Mouse (Mus musculus) stomach, embryonic 14.5 days (tissue): ENCODE results near the gene Syndig1. TPM values are rescaled to one million over a fixed set of nuclear protein-coding genes. Genes with fewer than 3 reads are reported as not detected.
A peak's percentile ranks its signal among the peaks of the same experiment; 100 is the strongest.

ENCODE experiments used
- ATAC-seq: fragments of 200-750 bp; cut with Nextera tagmentation; 2 replicates; pipeline ENCODE4 v1.8.0; 2017; ENCODE audit warnings: low read depth, moderate TSS enrichment; ENCODE audit not compliant: insufficient number of reproducible peaks, insufficient read depth, low FRiP score
- H3K27ac ChIP-seq: fragments of 300-500 bp; sonication (generic); 2 replicates; pipeline ENCODE4 v1.5.1; 2014; ENCODE audit warnings: mild to moderate bottlenecking, low read length, moderate library complexity, mixed read lengths
- H3K27me3 ChIP-seq: fragments of 300-500 bp; sonication (generic); 2 replicates; pipeline ENCODE4 v1.6.1; 2014; ENCODE audit warnings: low read length, control low read depth, mixed read lengths; ENCODE audit not compliant: control insufficient read depth, insufficient read depth
- H3K36me3 ChIP-seq: fragments of 300-500 bp; sonication (generic); 2 replicates; pipeline ENCODE4 v1.6.1; 2014; ENCODE audit warnings: mild to moderate bottlenecking, control low read depth, low read length, moderate library complexity, mixed read lengths; ENCODE audit not compliant: control insufficient read depth, insufficient read depth
- H3K4me1 ChIP-seq: fragments of 300-500 bp; sonication (generic); 2 replicates; pipeline ENCODE4 v1.6.1; 2014; ENCODE audit warnings: low read length, control low read depth, mixed read lengths; ENCODE audit not compliant: control insufficient read depth, insufficient read depth
- H3K4me2 ChIP-seq: fragments of 300-500 bp; sonication (generic); replicated peaks from 2 replicates; pipeline ENCODE4 v1.6.1; 2014; ENCODE audit warnings: low read depth, low read length, control low read depth
- H3K4me3 ChIP-seq: fragments of 300-500 bp; sonication (generic); 2 replicates; pipeline ENCODE4 v1.5.1; 2014; ENCODE audit warnings: low read depth, low read length, control low read depth
- H3K9ac ChIP-seq: fragments of 300-500 bp; sonication (generic); replicated peaks from 2 replicates; pipeline ENCODE4 v1.6.1; 2014; ENCODE audit warnings: low read depth, mild to moderate bottlenecking, control low read depth, low read length, moderate library complexity, mixed read lengths
- H3K9me3 ChIP-seq: fragments of 300-500 bp; sonication (generic); 2 replicates; pipeline ENCODE4 v1.6.1; 2016; ENCODE audit warnings: low read depth, low read length, control low read depth; ENCODE audit not compliant: control insufficient read depth
- WGBS: fragments of 180-500 bp; shearing (Covaris S2); extraction: QIAGEN DNeasy Blood & Tissue Kit; methylation state at CpG from one replicate; pipeline ENCODE4 v1.1.7; 2014; 5-methylcytosine and 5-hydroxymethylcytosine counted together
- polyA plus RNA-seq: library from polyadenylated mRNA; unstranded; fragments of >200 nt; fragmentation: Nextera tagmentation; extraction: Ambion mirVana; gene quantifications from 2 replicates; pipeline ENCODE4 v1.2.1, GENCODE M21; 2014

Gene Syndig1
- polyA plus RNA-seq, 1 experiment from 2014 or later: 13.6 TPM

DNA sequence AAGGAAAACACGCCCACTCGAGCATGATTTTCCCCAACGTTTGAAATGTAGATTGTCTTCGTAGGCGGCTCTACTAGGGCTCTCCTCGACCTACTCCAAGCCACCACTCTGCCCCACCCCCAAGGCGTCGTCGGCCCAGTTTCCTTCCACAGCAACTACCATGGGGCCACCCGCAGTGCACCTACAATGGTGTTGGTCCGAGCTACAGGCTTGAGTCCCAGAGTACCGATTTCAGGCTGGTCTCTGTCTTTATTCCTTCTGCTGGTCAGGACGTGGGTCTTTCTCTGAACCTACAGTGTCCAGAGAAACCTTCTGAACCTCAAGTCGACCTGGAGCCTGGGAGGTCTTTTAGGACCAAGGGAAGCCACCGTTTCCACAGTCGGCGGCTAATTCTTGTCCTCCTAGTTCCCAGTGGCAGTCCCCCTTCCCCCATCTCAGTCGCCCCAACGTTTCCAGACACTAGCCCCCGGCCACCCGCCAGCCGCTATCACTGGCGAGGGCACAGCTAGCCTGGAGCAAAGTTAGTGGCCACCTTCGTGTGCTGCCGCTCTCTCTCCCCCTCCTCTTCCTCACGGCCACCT is 1.0 kb downstream of the Syndig1 start:
- peak overlapping the region; percentile 40; the same call in 1 of the 2 replicates for H3K9ac ChIP-seq
- peak; percentile 24; the same call in 1 of the 2 replicates for ATAC-seq
- peaks cover 29% of the 10 kb centered on the region; the same call in 1 of the 2 replicates for H3K27me3 ChIP-seq
- H3K27ac ChIP-seq: no peak overlapping the region
- no peaks in the 10 kb centered on the region for H3K9me3 ChIP-seq
- no peaks in the 10 kb centered on the region for H3K36me3 ChIP-seq
- peak overlapping the region; percentile 94 for H3K4me2 ChIP-seq
- H3K4me3 ChIP-seq: peak overlapping the region; percentile 47
- WGBS: 3% methylated on average over 26 of the region's 26 CpGs
- 0 out of 2 replicates have a peak, but pooled peaks cover 4% of the 10 kb centered on the region for H3K4me1 ChIP-seq

DNA sequence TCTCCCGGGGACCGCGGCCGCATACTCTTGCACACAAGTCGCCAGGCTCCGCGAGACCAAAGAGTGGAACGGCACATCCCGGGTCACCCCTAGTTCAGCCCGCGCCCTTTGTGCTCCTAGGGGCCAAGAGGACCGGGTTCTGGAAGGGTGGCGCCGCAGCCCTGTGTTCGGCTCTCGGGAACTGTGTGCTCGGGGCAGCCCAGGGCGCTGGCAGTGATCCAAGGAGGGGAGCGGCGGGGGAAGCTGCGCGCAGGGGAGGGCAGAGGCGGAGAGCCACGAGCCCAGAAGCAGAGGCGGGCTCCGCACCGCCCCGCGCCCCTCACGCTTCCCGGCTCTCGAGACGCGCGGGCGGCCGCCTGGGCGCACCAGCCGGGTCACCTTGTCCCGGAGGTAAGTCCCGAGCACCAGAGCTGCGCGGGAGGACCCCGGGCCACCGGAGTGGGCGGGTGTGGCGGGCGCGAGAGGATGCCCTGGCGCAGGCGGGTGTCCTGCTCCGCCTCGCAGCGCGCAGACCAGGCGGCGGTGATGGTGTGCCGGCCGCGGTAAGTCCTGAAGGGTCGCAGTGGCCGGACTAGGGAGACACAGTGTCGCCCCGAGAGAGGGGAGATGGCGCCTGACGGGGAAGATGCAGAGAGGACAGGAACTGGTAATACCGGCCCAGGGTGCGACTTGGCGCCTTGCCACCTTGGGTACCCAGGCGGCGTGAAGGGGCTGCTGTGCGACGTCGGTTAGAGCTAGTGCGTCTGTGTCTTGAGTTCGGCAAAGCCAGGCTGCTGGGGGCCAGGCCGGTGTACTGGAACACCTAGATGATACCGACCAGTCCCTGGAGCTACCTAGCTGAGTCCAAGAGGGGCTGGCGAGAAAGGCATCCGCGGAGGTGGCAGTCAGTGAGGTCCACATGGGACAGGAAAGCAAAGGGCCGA is 1.8 kb downstream of the Syndig1 start, which contains the start of gene C530025M09Rik:
C530025M09Rik (minus strand) TSS at position 678 of the 923 bp plus-strand sequence.
- 0 out of 2 replicates have a peak, but pooled peaks cover 4% of the 10 kb centered on the region for H3K4me1 ChIP-seq
- H3K27me3 ChIP-seq: peaks cover 29% of the 10 kb centered on the region; the same call in 1 of the 2 replicates
- peak within 1 kb of the TSS; percentile 40; the same call in 1 of the 2 replicates for H3K9ac ChIP-seq
- peak within 1 kb of the TSS; percentile 94 for H3K4me2 ChIP-seq
- under 1% methylated on average over 66 of the region's 82 CpGs for WGBS
- no peak within 1 kb of the TSS for H3K27ac ChIP-seq
- H3K4me3 ChIP-seq: peak within 1 kb of the TSS; percentile 47
- peak; percentile 77 for ATAC-seq
- H3K36me3 ChIP-seq: no peaks in the 10 kb centered on the region
- no peaks in the 10 kb centered on the region for H3K9me3 ChIP-seq

DNA sequence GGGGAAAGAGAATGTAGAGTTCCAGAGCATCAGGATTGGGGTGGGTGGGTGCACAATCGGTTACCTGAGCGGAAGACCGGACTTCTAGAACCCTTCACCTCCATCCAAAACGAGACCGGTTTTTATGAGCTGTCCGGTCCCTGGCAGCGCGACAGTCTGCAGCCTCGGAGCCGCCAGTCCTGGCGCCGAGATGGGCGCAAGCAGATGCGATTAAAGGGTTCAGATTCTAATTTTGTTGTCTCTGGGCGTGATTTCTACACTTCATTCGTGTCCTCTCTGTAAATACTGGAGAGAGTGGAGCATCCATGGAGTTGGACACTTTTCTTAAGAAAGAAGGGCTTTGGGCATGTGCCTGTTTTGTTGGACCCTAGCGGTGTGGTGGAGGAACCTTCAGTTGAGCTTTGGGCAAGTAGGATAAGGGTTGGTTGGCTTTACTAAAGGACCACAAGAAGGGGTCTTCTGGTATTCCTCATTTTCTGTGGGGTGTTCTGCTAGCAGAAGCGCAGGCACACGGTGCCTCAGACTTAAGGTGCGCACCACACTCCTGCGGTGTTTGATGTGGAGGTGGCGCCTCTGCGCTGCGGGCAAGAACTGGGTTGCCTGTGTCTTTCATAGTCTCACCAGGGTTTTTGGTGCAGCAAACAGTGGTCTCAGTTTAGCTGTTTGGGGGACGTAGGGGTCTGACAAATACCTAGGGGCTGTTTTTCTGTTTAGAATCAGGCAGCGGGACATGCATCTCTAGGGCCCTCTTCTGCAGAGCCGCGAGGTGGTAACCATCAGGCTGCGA is 2.6 kb downstream of the Syndig1 start:
- Histone ChIP-seq H3K4me1 (0 out of 2 replicates have a peak, but pooled peaks cover 4% of the 10 kb centered on the region), H3K27ac (no peak overlapping the region), H3K9ac (peak overlapping the region; percentile 40; the same call in 1 of the 2 replicates), H3K4me3 (peak overlapping the region; percentile 47), H3K4me2 (peak overlapping the region; percentile 94), H3K36me3 (no peaks in the 10 kb centered on the region), H3K9me3 (no peaks in the 10 kb centered on the region), H3K27me3 (peaks cover 29% of the 10 kb centered on the region; the same call in 1 of the 2 replicates)
- ATAC-seq: peak; percentile 21; the same call in 1 of the 2 replicates
- WGBS: 1% methylated on average over 29 of the region's 29 CpGs

DNA sequence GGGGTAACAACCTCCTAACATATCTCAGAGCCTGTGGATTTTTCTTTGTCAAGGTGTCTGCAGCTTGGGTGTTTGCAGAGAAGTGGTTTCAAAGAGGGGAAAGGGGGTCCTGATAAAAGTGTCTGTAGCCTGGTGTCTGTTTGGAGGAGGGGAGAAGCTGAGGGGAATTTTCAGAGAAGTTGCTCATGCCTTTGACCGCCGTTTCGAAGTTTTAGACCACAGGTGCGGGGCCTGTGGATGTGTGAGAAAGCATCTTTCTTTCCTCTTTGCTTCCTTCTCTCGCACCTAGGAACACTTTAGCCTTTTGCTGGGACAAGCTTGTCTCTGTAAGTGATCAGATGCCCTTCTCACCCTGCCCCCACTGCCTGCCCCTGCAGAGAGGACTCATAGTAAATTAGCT is 3.3 kb downstream of the Syndig1 start:
- H3K4me2 ChIP-seq: peak overlapping the region; percentile 94
- H3K4me1 ChIP-seq: 0 out of 2 replicates have a peak, but pooled peaks cover 4% of the 10 kb centered on the region
- 11% methylated on average over 5 of the region's 5 CpGs for WGBS
- H3K4me3 ChIP-seq: peak overlapping the region; percentile 47; the same call in 1 of the 2 replicates
- H3K27me3 ChIP-seq: peaks cover 29% of the 10 kb centered on the region; the same call in 1 of the 2 replicates
- H3K36me3 ChIP-seq: no peaks in the 10 kb centered on the region
- no peak overlapping the region for H3K27ac ChIP-seq
- H3K9ac ChIP-seq: no peak overlapping the region
- H3K9me3 ChIP-seq: no peaks in the 10 kb centered on the region
- ATAC-seq: no peak

DNA sequence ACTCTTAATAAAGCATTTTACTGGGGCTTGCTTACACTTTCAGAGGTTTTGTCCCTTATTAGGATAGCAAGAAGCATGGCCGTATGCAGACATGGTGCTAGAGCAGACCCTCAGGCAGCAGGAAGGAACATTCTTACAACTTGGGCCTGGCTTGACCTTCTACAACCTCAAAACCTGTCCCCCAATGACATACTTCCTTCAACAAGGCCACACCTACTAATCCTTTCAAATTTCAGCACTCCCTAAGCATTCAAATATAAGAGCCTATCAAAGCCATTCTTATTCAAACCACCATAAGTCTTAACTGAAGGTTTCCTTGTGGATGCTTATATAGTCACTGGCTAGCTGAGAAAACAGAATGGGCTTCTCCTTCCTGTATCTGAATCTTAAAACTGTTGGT is 6.1 kb downstream of the Syndig1 start:
- WGBS: 83% methylated on average over 1 of the region's 1 CpGs
- no peak for ATAC-seq

DNA sequence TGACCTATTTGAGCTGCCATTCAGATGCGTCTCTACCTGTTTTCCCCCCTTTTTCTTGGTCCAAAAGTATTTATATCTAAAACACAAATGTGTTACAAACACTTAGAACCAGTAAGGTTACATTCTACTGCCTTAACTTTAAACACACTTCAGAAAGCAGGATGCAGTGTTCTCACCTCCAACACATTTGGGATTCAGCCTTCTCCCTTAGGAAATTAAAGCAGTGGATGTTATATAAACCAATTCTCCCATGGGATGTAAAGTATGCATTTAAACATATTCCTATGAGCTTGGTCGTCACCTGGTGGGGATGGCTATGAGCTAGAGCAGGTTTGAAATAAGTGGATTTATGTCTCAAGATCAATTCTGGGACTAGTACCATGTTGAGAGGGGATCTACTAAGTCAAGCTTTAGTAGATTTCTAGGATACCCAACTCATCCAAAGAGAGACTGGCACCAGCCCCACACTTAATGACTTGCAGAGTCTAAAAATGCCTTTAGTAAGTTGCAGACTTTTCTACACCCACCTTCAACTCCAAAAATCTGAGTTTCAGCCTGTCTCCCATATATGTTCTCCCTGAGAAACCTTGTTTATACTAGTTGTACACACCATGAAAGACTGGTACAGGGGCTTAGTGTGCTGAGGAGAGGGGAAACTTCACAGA is 7.6 kb downstream of the Syndig1 start:
- no peak overlapping the region for H3K4me2 ChIP-seq
- H3K4me1 ChIP-seq: 0 out of 2 replicates have a peak, but pooled peaks cover 2% of the 10 kb centered on the region
- no peak overlapping the region for H3K9ac ChIP-seq
- no peak overlapping the region for H3K4me3 ChIP-seq
- 85% methylated on average over 2 of the region's 2 CpGs for WGBS
- H3K9me3 ChIP-seq: no peaks in the 10 kb centered on the region
- no peak for ATAC-seq
- H3K27me3 ChIP-seq: peaks cover 8% of the 10 kb centered on the region; the same call in 1 of the 2 replicates
- H3K36me3 ChIP-seq: no peaks in the 10 kb centered on the region
- H3K27ac ChIP-seq: no peak overlapping the region

More for the DNA sequence above, 6.1 kb downstream of the Syndig1 start:
- H3K9me3 ChIP-seq: no peaks in the 10 kb centered on the region
- no peak overlapping the region for H3K4me3 ChIP-seq
- no peaks in the 10 kb centered on the region for H3K36me3 ChIP-seq
- peaks cover 21% of the 10 kb centered on the region; the same call in 1 of the 2 replicates for H3K27me3 ChIP-seq
- no peak overlapping the region for H3K9ac ChIP-seq
- no peak overlapping the region for H3K4me2 ChIP-seq
- H3K27ac ChIP-seq: no peak overlapping the region
- H3K4me1 ChIP-seq: 0 out of 2 replicates have a peak, but pooled peaks cover 4% of the 10 kb centered on the region

DNA sequence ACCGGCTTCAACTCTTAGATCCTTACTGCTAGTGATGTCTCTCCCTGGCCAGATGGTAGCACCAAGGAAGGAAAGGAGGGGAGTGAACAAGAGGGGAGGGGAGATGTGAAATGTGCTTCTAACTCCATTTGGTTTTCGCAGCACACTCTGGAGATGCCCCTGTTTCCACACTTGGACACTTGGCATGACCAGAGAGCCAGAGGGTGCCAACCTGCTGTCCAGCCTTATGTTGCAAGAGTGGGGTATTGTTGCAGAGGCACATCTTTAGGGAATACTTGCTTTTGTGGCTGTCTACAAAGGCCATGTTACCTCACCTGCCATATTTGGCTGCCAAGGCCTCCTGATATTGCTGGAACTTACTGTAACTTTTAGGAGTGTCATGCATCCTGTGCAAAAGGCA is 10.7 kb downstream of the Syndig1 start:
- no peaks in the 10 kb centered on the region for H3K9me3 ChIP-seq
- WGBS: 75% methylated on average over 2 of the region's 2 CpGs
- H3K9ac ChIP-seq: no peak overlapping the region
- no peak overlapping the region for H3K4me3 ChIP-seq
- no peaks in the 10 kb centered on the region for H3K4me1 ChIP-seq
- H3K36me3 ChIP-seq: no peaks in the 10 kb centered on the region
- H3K27ac ChIP-seq: no peak overlapping the region
- H3K4me2 ChIP-seq: no peak overlapping the region
- H3K27me3 ChIP-seq: no peaks in the 10 kb centered on the region
- no peak for ATAC-seq
